Mouse (Mus musculus) liver, adult (tissue): ENCODE data around the gene Pvalb.

Experiments
- GATA4 ChIP-seq: IDR thresholded peaks from 2 replicates; pipeline ENCODE4 v1.6.1; 2014; ENCODE audit warnings: mild to moderate bottlenecking, low read length; ENCODE audit not compliant: insufficient replicate concordance

Pvalb gene

DNA sequence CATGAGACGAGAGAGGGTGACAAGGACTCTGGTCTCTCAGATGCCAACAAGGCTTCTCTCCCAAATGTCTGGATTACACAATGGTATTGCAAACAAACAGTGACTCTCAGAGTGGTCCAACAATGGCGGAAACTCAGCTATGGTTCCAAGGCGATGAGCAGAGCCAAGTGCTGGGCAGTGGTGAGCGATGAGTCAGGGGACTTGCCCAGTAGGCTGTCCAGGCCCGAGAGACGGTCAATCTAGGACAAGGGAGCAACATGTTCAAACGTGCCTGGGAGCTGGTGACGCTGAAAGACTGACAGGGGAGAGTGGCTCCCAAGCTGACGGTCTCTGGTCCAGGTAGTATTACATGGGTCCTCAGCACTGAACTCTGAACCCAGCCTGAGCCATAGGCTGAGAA is 9.1 kb upstream of the Pvalb start:
- no peak for TF ChIP-seq GATA4

DNA sequence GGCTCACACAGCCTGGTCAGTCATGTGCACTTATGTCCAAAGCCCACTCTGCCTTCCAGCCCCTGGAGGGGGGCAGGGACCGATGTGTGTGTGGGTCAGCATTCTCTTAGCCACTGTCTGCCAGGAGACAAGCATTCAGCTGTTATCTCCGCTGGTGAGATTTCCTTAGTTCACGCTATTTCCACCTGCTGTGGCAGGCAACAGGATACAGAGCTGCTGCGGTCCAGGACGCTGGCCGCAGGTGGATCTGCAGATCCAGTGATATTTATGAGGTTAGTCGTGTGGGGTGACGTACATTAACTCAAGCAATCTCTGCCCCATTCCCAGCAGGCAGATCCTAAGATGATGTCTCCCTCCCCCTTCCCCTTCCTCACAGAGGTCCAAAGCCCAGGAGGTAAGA is 5.2 kb upstream of the Pvalb start:
- no peak for TF ChIP-seq GATA4

DNA sequence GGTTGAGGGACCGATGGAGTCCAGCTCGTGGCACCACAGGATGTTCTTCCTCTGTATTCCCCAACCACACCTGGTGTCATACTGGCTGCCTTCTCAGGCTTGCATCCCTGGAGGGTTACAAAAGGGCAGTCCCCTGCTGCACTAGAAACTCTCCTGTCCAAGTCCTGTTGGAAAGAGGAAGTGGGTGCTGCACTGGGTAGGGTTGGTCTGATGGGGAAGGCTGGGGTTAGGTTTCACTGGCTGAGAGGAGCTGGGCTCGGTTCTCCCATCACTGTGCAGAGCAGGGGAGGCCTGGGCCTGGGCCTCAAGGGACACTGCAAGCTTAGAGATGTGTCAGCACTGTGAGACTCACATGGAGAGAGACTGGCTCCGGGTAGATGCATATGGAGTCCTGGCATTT is 4.0 kb upstream of the Pvalb start:
- no peak for TF ChIP-seq GATA4

DNA sequence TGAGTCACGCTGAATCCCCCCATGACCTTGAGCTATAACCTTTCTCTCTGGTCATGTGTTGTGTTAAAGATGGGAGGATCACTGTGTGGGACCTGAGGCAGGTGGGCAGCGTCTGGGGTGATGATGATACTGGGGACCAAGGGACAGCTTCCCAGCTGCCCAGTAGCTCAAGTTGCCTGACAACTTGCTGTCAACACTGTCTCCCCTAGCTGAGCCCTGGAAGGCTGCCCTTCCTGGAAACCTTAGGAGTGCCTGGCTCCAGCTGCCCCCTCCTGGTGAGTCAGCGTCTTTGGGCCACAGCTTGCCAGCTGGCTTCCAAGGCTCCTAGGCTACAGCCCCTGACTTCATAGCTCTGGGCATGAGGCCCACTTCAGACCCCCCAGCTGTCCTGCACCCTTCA is 1.0 kb downstream of the Pvalb start:
- TF ChIP-seq GATA4: no peak

DNA sequence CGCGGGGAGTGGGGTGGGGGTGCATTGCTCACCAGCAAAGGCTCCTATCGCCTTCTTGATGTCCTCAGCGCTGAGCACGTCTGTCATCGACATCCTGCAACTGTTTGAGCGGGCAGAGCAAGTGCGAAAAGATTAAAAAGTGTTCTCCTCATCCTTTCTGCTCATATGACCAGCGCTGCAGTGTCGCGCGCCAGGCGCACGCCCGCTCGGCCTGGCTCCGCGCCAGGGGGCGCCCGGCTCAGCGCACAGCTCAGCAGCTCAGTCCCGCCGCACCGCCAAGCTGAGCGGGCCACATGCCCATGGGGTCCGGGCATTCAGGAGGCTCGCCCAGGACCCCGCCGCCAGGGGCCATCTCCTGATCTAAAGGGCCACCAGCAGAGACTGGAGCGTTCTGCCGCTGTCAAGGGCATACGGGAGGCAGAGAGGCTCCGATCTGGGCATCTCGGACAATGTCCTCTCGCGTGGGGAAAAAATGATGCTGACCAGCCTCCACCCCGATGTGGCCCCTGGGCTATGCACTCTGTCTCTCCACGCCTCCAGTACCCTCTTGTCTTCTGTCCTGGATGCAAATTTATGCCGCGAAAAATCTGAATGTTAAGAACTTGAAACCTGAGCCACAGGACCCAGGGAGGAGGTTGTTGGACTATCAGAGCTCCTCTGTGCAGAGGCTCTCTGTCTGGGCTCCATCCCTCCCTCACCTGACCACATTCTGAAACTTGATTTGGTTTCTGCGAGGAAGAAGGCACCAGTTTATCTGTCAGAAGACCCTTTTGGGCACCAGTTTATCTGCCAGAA is 1.9 kb downstream of the Pvalb start:
- TF ChIP-seq GATA4: no peak

DNA sequence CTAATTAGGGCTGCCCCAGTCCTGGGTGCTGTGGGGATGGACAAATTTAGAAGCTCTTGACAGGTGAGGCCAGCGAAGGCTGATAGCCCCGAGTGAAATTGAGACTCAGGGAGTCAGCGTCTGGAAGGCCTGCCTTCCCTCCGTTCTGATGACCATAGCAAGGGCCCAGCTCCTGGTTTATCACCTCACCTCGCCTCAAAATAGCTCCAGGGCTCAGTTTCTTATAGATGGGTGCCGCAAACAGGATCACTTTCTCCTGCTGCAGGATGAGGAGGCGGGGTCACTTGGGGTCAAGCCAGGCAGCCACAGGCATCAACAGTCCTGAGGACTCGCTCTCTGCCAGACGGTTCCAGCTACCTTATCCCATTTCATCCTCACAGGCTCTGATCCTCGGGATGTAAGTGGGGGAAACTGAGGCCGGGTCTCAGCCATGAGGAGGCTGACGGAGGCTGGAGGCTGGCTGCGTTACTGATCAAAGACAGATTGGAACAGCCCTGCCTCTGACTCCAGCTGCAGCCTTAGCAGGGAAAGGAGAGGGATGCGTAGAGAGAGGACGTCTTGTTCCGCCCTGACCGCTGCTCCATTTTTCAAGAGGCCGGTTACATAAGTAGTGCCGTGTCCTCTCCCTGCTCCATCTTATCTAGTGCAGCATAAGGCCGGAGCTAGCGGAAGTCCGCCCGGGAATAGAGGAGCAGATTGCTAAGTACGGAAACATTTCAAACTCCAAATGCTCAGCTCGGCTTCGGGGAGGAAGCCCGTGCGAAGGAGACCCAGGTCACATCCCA is 10.9 kb downstream of the Pvalb start:
- TF ChIP-seq GATA4: peak; percentile 83; the same call in 1 of the 2 replicates

GRCm38 (mm10) chr15:78194320-78194719 is 11.9 kb downstream of the Pvalb start:
- no peak for TF ChIP-seq GATA4

GRCm38 (mm10) chr15:78189636-78190035 is 16.6 kb downstream of the Pvalb start:
- TF ChIP-seq GATA4: no peak

DNA sequence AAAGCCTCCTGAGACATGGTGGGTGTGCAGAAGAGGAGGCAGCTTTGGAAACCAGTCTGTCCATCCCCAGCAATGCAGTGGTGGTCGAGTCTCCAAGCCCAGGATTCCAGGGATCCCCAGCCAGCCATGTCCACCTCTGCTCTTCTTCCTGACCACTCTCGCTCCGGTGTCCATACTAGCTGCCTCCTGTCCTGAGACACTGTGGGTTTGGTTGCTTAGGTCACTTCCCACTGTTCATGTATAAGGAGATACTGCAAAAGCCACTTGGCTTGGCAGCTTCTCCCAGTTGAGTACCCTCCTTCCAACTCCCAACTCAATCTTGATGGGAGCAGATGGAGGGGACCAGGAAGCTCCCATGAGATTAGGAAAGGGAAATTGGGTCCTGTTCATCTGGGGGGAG is 17.7 kb downstream of the Pvalb start:
- no peak for TF ChIP-seq GATA4

DNA sequence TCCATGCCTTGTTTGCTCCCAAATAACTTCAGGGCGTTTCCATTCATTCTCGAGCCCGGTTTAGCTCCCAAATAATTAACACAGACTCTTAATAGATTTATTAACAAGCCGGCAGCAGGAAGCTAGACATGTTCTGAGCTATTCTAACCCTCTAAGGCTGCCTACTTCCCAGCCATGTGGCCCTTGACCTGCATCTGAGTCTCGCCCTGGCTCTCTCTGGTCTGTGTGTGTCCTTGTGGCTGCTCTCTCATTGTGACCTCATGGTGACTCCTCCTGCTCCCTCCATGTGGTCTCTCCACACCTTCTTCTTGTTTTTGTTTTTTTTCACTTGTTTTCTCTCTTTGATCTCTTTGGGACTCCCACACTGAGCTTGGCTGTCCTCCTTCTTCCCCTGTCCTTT is 19.3 kb downstream of the Pvalb start:
- no peak for TF ChIP-seq GATA4

GRCm38 (mm10) chr15:78185609-78186008 is 20.6 kb downstream of the Pvalb start:
- no peak for TF ChIP-seq GATA4

GRCm38 (mm10) chr15:78184855-78185254 is 21.3 kb downstream of the Pvalb start:
- TF ChIP-seq GATA4: no peak

DNA sequence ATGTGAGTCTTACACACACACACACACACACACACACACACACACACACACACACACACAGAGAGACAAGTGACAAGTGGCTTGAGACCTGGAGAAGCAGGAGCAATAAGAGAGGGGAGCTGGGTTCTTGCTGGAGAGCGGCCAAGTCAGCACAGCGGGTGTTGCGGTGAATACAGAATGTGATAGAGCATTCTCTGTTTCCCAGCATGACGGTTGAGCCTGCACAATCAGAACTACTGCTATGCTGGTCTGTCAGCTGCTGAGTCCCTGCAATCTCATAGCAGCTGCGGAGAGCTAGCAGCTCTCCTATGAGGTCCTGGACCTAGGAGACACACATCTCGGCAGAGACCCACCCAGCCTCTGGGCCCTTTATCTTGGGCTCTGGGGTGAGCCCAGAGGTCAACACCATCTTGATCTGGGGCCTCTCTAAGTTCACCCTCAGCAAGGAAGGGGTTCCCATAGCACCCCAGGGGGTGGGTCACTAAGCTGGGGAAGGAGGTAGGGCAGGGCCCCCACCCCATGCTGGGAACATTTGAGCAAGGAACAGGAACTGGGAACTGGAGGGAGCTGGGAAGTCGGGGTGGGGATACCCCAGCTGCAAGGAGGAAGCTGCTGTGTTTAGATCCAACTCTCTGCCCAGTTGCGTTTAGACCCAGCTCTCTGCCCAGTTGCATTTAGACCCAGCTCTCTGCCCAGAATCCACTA is 24.3 kb downstream of the Pvalb start:
- no peak for TF ChIP-seq GATA4

DNA sequence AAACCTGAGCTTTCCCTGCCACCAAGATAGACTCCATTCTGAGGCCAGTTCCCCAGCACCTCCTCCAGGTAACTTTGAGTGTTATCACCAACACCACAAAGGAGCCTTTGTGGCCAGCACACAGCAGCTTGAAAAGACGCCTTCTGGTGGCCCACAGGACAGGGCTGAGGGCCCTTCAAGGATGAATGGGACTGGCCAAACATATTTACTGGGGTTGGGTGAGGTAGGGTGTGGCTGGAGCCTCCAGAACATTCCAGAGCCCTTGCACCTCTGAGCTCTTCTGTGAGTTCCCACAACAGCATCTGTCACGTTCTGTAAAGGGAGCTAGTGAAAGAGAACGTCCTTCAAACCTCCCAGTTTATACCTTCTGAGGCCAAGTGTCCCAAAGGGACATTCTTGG is 26.4 kb downstream of the Pvalb start:
- no peak for TF ChIP-seq GATA4

DNA sequence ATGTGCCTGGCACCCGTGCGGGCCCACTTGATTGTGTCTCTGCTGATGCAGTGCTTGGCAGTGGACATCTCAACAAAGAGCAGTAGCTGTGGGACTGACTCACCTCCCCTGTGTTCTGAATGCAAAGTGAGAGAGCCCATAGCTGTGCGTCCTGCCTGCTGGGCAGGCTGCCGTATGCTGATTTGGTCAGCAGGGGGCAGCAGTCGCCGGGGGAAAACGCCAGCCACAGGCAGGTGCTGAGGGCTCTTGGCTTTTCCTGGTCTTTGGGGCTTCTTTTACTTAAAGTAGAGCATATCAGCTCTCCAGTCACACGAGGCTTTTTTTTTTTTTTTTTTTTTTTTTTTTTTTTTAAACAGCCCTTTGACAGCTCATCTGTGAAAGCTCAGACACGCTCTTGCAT is 27.8 kb downstream of the Pvalb start:
- TF ChIP-seq GATA4: no peak

GRCm38 (mm10) chr15:78177257-78177656 is 28.9 kb downstream of the Pvalb start:
- TF ChIP-seq GATA4: no peak
